Mouse (Mus musculus) heart, embryonic 11.5 days (tissue): ENCODE data around the gene Abcg1. TPM values are rescaled to one million over a fixed set of nuclear protein-coding genes. Genes with fewer than 3 reads are reported as not detected.

Experiments
- ATAC-seq: fragments of 200-750 bp; cut with Nextera tagmentation; replicated peaks from 2 replicates; pipeline ENCODE4 v1.8.0; 2017; ENCODE audit warnings: moderate library complexity; ENCODE audit not compliant: insufficient number of reproducible peaks, low FRiP score, low TSS enrichment
- H3K27ac ChIP-seq: fragments of 300-500 bp; sonication (generic); 2 replicates; pipeline ENCODE4 v1.5.1; 2014; ENCODE audit warnings: mild to moderate bottlenecking, low read depth, low read length
- H3K27me3 ChIP-seq: fragments of 300-500 bp; sonication (generic); 2 replicates; pipeline ENCODE4 v1.6.1; 2014; ENCODE audit warnings: mild to moderate bottlenecking, low read length, mixed read lengths; ENCODE audit not compliant: control insufficient read depth, insufficient read depth
- H3K36me3 ChIP-seq: fragments of 300-500 bp; sonication (generic); 2 replicates; pipeline ENCODE4 v1.6.1; 2014; ENCODE audit warnings: mild to moderate bottlenecking, low read length, moderate library complexity, mixed read lengths; ENCODE audit not compliant: control insufficient read depth, insufficient read depth
- H3K4me1 ChIP-seq: fragments of 300-500 bp; sonication (generic); 2 replicates; pipeline ENCODE4 v1.6.1; 2014; ENCODE audit warnings: low read length; ENCODE audit not compliant: control insufficient read depth, insufficient read depth
- H3K4me2 ChIP-seq: fragments of 300-500 bp; sonication (generic); 2 replicates; pipeline ENCODE4 v1.6.1; 2014; ENCODE audit warnings: mild to moderate bottlenecking, moderate library complexity
- H3K4me3 ChIP-seq: fragments of 300-500 bp; sonication (generic); 2 replicates; pipeline ENCODE4 v1.5.1; 2014; ENCODE audit warnings: low read depth, low read length
- H3K9ac ChIP-seq: fragments of 300-500 bp; sonication (generic); 2 replicates; pipeline ENCODE4 v1.6.1; 2014; ENCODE audit warnings: mild to moderate bottlenecking, low read depth, low read length, moderate library complexity
- H3K9me3 ChIP-seq: fragments of 300-500 bp; sonication (generic); replicated peaks from 2 replicates; pipeline ENCODE4 v1.6.1; 2016; ENCODE audit warnings: low read length; ENCODE audit not compliant: control insufficient read depth
- WGBS: fragments of 180-500 bp; shearing (Covaris S2); extraction: QIAGEN DNeasy Blood & Tissue Kit; methylation state at CpG from one replicate; pipeline ENCODE4 v1.1.7; 2014; ENCODE audit not compliant: insufficient replicate concordance; 5-methylcytosine and 5-hydroxymethylcytosine counted together
- polyA plus RNA-seq: library from polyadenylated mRNA; unstranded; fragments of >200 nt; fragmentation: Nextera tagmentation; extraction: Ambion mirVana; gene quantifications from 2 replicates; pipeline ENCODE4 v1.2.1, GENCODE M21; 2014

The Abcg1 gene
- polyA plus RNA-seq, 1 experiment from 2014 or later: 6.4 TPM

DNA sequence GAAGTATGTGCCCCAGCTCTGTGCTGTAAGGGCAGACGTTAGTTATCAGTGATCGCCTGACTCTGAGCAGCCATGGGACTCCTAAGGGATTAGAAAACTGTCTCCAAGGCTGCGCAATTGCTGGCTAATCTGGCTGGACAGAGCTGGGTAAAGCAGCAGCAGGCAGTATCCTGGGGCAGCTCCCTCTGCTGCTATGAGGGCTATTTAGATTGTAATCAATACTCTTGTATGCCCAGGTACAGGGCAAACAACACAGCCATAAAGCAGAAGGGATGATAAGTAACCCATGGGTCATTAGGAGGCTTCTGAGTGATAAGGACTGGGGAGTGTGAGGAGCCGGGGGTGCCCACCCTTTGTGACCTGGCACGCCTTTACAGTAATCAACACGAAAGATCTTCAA, 77.4 kb downstream of the Abcg1 start:
- H3K9me3 ChIP-seq: no peaks in the 10 kb centered on the region
- H3K4me1 ChIP-seq: no peaks in the 10 kb centered on the region
- H3K4me3 ChIP-seq: no peak overlapping the region
- H3K27me3 ChIP-seq: no peaks in the 10 kb centered on the region
- H3K4me2 ChIP-seq: no peak overlapping the region
- H3K36me3 ChIP-seq: no peaks in the 10 kb centered on the region
- no peak overlapping the region for H3K9ac ChIP-seq
- 65% methylated on average over 6 of the region's 6 CpGs for WGBS
- H3K27ac ChIP-seq: no peak overlapping the region
- no peak for ATAC-seq

DNA sequence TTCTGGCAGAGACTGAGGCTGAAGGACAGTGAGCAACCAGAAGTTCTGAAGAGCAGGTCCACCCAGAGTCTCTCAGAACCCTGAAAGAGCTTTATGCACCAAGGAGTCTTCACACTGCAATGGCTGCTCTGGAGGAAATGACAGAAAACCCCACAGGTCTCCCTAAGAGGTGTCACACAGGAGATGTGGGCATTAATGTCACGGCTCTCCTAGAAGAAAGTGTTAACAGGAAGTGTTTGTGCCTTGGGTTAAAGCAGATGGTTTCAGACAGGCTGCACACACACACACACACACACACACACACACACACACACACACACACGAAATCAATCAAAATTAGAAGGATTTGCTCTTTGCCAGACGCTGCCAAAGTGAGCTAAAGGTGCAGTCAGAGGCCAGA, 78.8 kb downstream of the Abcg1 start:
- no peak overlapping the region for H3K4me2 ChIP-seq
- H3K4me3 ChIP-seq: no peak overlapping the region
- H3K9me3 ChIP-seq: no peaks in the 10 kb centered on the region
- H3K9ac ChIP-seq: no peak overlapping the region
- no peaks in the 10 kb centered on the region for H3K4me1 ChIP-seq
- no peak for ATAC-seq
- WGBS: 50% methylated on average over 3 of the region's 3 CpGs
- H3K36me3 ChIP-seq: no peaks in the 10 kb centered on the region
- H3K27me3 ChIP-seq: no peaks in the 10 kb centered on the region
- no peak overlapping the region for H3K27ac ChIP-seq

DNA sequence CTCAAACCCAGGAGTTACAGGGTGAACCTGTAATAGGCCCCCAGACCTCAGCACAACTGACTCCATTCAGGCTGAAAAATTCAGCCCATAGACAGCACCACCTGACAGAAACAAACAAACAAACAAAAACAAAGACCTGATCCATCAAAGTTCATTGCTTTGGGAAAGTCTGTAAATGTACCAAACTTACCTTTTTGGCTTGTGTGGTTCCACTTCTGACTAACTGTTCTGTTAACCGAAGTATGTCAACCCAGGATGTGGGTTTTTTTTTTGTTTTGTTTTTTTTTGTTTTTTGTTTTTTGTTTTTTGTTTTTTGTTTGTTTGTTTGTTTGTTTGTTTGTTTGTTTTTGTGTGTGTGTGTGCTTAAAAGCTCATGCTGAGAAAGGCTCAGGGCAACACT, 79.3 kb downstream of the Abcg1 start:
- Histone ChIP-seq H3K9me3 (no peaks in the 10 kb centered on the region), H3K36me3 (no peaks in the 10 kb centered on the region), H3K4me1 (no peaks in the 10 kb centered on the region), H3K27me3 (no peaks in the 10 kb centered on the region), H3K4me3 (no peak overlapping the region), H3K27ac (no peak overlapping the region), H3K9ac (no peak overlapping the region), H3K4me2 (no peak overlapping the region)
- WGBS: 80% methylated on average over 1 of the region's 1 CpGs
- no peak for ATAC-seq

DNA sequence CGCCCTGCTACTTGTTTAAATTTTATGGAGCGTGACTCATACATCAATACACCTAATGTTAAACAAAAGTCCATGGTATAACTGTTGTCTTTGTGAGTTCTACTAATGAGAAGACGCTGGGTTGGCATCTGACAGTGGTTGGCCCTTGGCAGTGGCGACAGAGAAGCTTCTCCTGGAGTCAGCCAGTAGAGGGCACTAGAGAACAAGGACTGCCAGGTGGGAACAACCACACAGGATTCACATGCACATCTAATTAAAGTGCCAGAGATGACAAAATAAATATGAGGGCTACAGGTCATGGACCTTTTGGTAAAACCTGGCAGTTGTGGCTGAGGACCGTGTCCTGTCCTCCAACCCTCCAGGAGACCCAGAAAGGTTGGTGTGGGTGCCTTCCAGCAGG, 80.9 kb downstream of the Abcg1 start:
- Histone ChIP-seq H3K9ac (no peak overlapping the region), H3K9me3 (no peaks in the 10 kb centered on the region), H3K27ac (no peak overlapping the region), H3K4me3 (no peak overlapping the region), H3K4me2 (no peak overlapping the region), H3K36me3 (no peaks in the 10 kb centered on the region), H3K4me1 (no peaks in the 10 kb centered on the region), H3K27me3 (no peaks in the 10 kb centered on the region)
- 16% methylated on average over 5 of the region's 5 CpGs for WGBS
- no peak for ATAC-seq

DNA sequence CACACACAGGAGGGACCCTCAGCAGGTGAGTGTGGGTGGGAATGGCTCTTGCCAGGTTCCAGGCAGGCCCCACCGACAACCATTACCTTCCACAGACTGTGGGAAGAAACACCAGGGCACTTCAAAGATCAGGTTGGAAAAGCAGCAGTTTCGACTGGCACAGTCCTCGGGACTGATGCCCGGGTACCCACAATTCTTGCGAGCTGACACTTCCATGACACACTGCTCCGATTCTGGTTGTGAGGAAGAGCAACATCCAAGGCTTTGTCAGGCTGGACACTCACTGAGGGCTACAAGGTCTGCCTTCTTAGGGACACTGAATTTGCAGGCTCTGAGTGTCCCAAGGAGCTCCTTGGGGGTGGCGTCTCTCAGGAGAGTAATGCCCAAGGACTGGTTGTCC, 84.6 kb downstream of the Abcg1 start:
- Histone ChIP-seq H3K36me3 (no peaks in the 10 kb centered on the region), H3K4me1 (no peaks in the 10 kb centered on the region), H3K27ac (no peak overlapping the region), H3K4me3 (no peak overlapping the region), H3K9ac (no peak overlapping the region), H3K4me2 (no peak overlapping the region), H3K9me3 (no peaks in the 10 kb centered on the region), H3K27me3 (no peaks in the 10 kb centered on the region)
- 83% methylated on average over 7 of the region's 7 CpGs for WGBS
- ATAC-seq: no peak

DNA sequence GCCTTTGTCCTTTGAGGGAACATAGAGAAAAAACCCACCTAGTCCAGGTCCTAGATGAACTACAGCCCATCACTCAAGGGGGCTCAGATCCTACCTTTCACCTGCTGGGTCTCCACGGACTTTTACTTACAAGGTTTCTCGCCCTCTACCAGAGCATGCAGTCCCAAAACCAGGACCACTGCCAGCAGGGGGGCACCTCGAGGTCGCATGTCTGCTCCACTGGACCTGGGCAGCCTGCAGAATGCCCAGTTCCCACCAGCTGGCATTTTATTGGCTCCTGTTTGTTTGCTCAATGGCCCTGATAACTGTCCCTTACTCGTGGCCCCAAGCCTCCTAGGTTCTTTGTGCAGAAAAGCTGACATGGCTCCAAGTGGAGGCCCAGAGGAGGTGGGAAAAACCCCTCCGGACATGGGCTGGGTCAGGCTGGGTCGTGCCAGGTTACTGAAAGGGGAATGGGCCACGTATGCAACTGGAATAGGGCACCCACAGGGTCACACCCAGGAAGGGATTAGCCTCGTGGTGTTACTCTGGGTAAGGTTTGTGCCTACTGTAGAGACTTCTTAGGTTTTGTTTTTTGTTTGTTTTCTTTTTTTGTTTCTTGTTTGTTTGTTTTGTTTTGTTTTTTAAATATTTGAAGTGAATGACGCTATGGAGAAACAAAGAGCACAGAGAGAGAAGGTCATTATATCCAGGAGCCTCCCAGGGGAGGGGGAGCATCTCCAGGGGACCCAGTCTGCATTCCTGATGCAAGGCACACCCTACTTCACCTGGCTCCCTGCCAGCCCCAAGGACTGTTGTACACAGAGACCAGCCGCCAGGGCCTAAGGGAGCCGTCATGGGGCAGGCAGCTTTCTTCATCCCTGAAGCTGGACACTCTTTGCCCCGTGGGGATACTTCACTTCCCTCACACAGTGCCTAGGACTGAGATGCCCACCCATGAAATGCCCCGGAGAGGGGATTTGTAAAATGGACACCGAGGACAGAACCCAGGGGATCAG, 86.9 kb downstream of the Abcg1 start, which contains the start of gene Tff2:
Gene Tff2 (minus strand): TSS at position 243 of the 998 bp plus-strand sequence.
- Histone ChIP-seq H3K4me1 (no peaks in the 10 kb centered on the region), H3K36me3 (no peaks in the 10 kb centered on the region), H3K4me3 (no peak within 1 kb of the TSS), H3K27me3 (no peaks in the 10 kb centered on the region), H3K4me2 (no peak within 1 kb of the TSS), H3K9ac (no peak within 1 kb of the TSS), H3K27ac (no peak within 1 kb of the TSS), H3K9me3 (no peaks in the 10 kb centered on the region)
- no peak for ATAC-seq
- 63% methylated on average over 15 of the region's 15 CpGs for WGBS

DNA sequence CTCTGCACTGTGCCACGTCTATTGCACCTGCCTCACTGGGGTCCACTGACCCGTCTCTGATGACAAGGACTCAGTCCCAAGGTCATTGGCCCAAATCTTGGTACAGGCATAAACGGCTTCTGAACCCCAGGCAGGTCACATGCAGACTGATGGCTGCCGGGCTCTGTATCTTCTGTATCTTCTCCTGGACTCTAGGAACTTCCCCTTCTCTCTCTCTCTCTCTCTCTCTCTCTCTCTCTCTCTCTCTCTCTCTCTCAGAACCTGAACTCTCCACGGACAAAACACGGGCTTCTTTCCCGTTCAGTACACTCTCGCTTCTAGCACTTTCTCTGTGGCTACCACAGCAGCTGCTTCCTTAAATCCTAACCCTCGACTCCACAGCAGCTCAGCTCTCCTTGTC, 88.5 kb downstream of the Abcg1 start:
- WGBS: 79% methylated on average over 9 of the region's 9 CpGs
- no peak for ATAC-seq
- Histone ChIP-seq H3K9me3 (no peaks in the 10 kb centered on the region), H3K27me3 (no peaks in the 10 kb centered on the region), H3K4me3 (no peak overlapping the region), H3K9ac (no peak overlapping the region), H3K4me1 (no peaks in the 10 kb centered on the region), H3K4me2 (no peak overlapping the region), H3K36me3 (no peaks in the 10 kb centered on the region), H3K27ac (no peak overlapping the region)

DNA sequence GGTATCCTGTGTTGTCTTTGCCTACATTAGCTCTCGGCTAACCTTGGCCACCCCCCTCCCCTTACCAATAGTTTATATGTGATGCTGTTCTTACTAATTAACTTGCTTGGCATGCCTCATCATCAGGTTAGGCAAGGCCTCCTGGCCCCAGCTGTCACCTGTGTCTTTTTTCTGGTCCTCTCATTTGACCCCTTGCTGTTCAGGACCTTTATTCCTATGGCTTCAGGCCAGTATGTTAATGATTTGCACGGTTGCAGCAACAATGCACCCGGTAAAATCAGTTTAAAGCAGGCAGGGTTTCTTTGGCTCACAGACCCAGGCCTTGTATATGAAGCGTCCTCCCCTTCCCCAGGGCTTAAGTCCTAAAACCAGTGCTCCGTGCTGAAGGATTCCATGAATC, 95.0 kb downstream of the Abcg1 start:
- ATAC-seq: no peak
- H3K9me3 ChIP-seq: no peaks in the 10 kb centered on the region
- no peak overlapping the region for H3K4me3 ChIP-seq
- WGBS: 73% methylated on average over 5 of the region's 5 CpGs
- H3K9ac ChIP-seq: no peak overlapping the region
- H3K27me3 ChIP-seq: no peaks in the 10 kb centered on the region
- H3K4me2 ChIP-seq: no peak overlapping the region
- H3K27ac ChIP-seq: no peak overlapping the region
- no peaks in the 10 kb centered on the region for H3K36me3 ChIP-seq
- H3K4me1 ChIP-seq: peaks cover 4% of the 10 kb centered on the region; the same call in 1 of the 2 replicates
